Mouse (Mus musculus): ENCODE measurements around the gene Chtop. TPM values are rescaled to one million over a fixed set of nuclear protein-coding genes. Genes with fewer than 3 reads are reported as not detected.

The Chtop gene
- total RNA-seq (2014; fragmentation: Nextera tagmentation) (78.6 and 89.8 TPM in 2 replicates), total RNA-seq (2017) (133 and 135 TPM in 2 replicates), polyA plus RNA-seq (2012) (97.0 and 110 TPM in 2 replicates)

DNA sequence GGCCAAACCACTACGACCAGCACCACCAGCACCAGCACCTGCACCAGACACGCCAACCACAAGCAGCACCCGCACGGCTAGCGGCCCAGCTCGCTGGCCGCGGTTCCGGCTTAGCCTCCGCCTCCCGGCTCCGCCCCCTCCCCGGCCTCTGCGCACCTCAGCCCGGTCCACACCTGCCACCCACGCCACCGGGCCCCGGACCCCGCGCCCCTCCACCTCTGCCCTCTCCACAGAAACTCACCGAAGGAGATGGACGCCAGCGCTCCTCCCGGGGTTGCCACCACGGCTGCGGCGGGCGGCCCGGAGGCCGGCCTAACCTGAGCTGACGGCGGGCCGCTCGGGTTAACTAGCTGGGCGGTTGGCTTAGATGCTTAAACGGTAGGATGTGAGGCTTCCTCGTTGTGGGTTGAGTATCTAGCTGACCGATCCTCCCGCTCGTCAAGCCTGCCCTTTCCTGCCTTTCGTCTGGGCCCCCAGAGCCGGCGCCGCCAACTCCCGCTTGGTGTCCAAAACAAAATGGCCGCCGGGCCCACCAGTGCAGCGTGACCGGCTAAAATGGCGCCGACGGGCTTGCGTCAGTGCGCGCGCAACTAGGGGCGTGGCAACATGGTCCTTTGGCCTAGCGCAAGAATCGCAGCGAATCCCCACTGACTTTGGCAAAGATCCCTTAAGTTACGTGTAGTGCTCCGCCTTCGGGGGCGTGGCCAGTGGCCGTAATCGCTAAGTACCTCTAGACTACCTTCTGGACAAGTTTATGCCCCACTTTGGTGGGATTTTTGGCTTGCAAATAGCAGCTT lies at the start of gene Chtop:
Gene Chtop, minus strand, starts transcription at position 549 of the 797 bp plus-strand sequence.
- ATAC-seq (ENCODE audit: extremely low read depth, insufficient number of reproducible peaks, low FRiP score, poor library complexity, severe bottlenecking) (peak; percentile 94), DNase-seq (ENCODE audit: low spot score) (peak; percentile 88)
- Histone ChIP-seq H3K27me3 (ENCODE audit: insufficient read depth, low read length) (no peaks in the 10 kb centered on the region), H3K4me3 (ENCODE audit: low read depth, low read length) (peak within 1 kb of the TSS; percentile 90), H3K4me1 (ENCODE audit: insufficient read depth, low read depth, low read length) (peaks cover 37% of the 10 kb centered on the region), H3K36me3 (replicated peaks) (peaks cover 55% of the 10 kb centered on the region), H3K9me3 (replicated peaks) (no peaks in the 10 kb centered on the region)
- no peak for TF ChIP-seq TAL1 (conservative IDR thresholded peaks at IDR 0.05; ENCODE audit: low read depth, low read length)
- TF ChIP-seq CTCF (IDR thresholded peaks at IDR 0.05; ENCODE audit: low read depth, low read length): no peak
- no peak for TF ChIP-seq GATA2 (IDR thresholded peaks at IDR 0.05; ENCODE audit: borderline replicate concordance, low read depth, low read length)
- TF ChIP-seq POLR2AphosphoS5 (IDR thresholded peaks at IDR 0.05; ENCODE audit: insufficient replicate concordance, low read depth, low read length): no peak
- TF ChIP-seq GATA1 (IDR thresholded peaks at IDR 0.05; ENCODE audit: borderline replicate concordance, low read length): no peak

DNA sequence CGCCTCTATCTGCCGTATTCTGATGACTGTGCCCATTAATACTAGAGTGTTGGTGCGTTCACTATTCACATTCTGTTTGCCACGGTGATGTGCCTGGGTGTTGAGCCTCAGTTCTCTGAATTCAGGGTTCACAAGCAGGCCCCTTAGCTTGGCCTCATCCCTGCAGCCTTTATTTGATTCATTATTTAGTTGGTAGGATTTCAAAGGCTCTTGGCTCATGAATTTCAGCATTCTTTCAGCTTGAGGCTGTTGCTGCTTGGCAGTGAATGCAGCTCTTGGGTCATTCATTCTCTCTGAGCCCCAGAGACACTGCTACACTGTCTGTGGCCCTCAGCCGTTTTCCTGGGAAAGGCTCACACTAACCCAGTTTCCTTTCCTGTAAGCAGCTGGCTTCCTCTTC lies 46.7 kb upstream of the Chtop start:
- H3K4me3 ChIP-seq (ENCODE audit: low read depth, low read length): no peak overlapping the region
- peaks cover 8% of the 10 kb centered on the region; the same call in 1 of the 2 replicates for H3K27me3 ChIP-seq (ENCODE audit: insufficient read depth, low read length)
- DNase-seq (ENCODE audit: low spot score) (no peak), ATAC-seq (ENCODE audit: extremely low read depth, insufficient number of reproducible peaks, low FRiP score, poor library complexity, severe bottlenecking) (no peak)
- H3K36me3 ChIP-seq (replicated peaks): no peaks in the 10 kb centered on the region
- H3K4me1 ChIP-seq (ENCODE audit: insufficient read depth, low read depth, low read length): no peaks in the 10 kb centered on the region
- no peaks in the 10 kb centered on the region for H3K9me3 ChIP-seq (replicated peaks)
- TF ChIP-seq GATA1 (IDR thresholded peaks at IDR 0.05; ENCODE audit: borderline replicate concordance, low read length) (no peak), CTCF (IDR thresholded peaks at IDR 0.05; ENCODE audit: low read depth, low read length) (no peak), TAL1 (conservative IDR thresholded peaks at IDR 0.05; ENCODE audit: low read depth, low read length) (no peak), POLR2AphosphoS5 (IDR thresholded peaks at IDR 0.05; ENCODE audit: insufficient replicate concordance, low read depth, low read length) (no peak), GATA2 (IDR thresholded peaks at IDR 0.05; ENCODE audit: borderline replicate concordance, low read depth, low read length) (no peak)

DNA sequence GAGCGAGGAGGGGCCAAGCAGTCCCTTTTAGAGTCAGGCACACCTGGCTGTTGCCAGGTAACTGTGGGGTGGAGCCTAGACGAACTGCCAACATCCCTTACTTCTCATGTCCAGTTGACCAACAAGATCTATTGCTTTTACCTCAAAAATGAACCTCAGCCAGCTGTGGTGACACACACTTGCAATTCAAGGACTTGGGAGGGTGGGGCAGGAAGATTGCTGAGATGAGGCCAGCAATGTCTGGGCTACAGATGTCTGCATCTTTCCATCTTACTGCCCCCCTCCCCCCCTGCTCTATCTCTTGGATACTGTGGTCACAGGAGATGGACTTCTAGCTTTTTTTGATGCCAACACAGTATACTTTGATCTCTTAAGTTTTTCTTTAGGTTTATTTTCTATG lies 42.9 kb upstream of the Chtop start:
- Histone ChIP-seq H3K4me1 (ENCODE audit: insufficient read depth, low read depth, low read length) (no peaks in the 10 kb centered on the region), H3K4me3 (ENCODE audit: low read depth, low read length) (no peak overlapping the region), H3K36me3 (replicated peaks) (no peaks in the 10 kb centered on the region), H3K9me3 (replicated peaks) (no peaks in the 10 kb centered on the region), H3K27me3 (ENCODE audit: insufficient read depth, low read length) (peaks cover 7% of the 10 kb centered on the region; the same call in 1 of the 2 replicates)
- TF ChIP-seq POLR2AphosphoS5 (IDR thresholded peaks at IDR 0.05; ENCODE audit: insufficient replicate concordance, low read depth, low read length): no peak
- TF ChIP-seq GATA2 (IDR thresholded peaks at IDR 0.05; ENCODE audit: borderline replicate concordance, low read depth, low read length): no peak
- TF ChIP-seq TAL1 (conservative IDR thresholded peaks at IDR 0.05; ENCODE audit: low read depth, low read length): no peak
- no peak for TF ChIP-seq CTCF (IDR thresholded peaks at IDR 0.05; ENCODE audit: low read depth, low read length)
- TF ChIP-seq GATA1 (IDR thresholded peaks at IDR 0.05; ENCODE audit: borderline replicate concordance, low read length): no peak
- no peak for DNase-seq (ENCODE audit: low spot score)
- no peak for ATAC-seq (ENCODE audit: extremely low read depth, insufficient number of reproducible peaks, low FRiP score, poor library complexity, severe bottlenecking)

DNA sequence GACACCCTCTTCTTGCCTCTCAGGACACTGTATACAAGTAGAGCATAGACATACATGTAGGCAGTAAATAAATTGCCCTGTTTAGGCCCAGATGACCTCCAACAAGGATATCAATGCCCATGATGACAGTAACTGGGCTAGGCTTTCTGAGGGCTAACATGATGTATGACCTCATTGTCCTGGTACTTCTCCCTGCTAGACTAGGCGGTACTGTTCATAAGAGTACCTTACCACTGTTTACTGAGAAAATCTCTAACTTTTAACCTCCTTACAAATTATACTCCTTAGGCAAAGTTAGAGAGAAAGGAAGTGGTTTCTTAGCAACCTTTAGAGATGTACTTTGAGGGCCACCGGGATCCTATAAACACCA lies 41.1 kb upstream of the Chtop start:
- H3K4me3 ChIP-seq (ENCODE audit: low read depth, low read length): no peak overlapping the region
- DNase-seq (ENCODE audit: low spot score): no peak
- no peak for ATAC-seq (ENCODE audit: extremely low read depth, insufficient number of reproducible peaks, low FRiP score, poor library complexity, severe bottlenecking)
- H3K4me1 ChIP-seq (ENCODE audit: insufficient read depth, low read depth, low read length): no peaks in the 10 kb centered on the region
- no peaks in the 10 kb centered on the region for H3K36me3 ChIP-seq (replicated peaks)
- TF ChIP-seq GATA2 (IDR thresholded peaks at IDR 0.05; ENCODE audit: borderline replicate concordance, low read depth, low read length) (no peak), CTCF (IDR thresholded peaks at IDR 0.05; ENCODE audit: low read depth, low read length) (no peak), TAL1 (conservative IDR thresholded peaks at IDR 0.05; ENCODE audit: low read depth, low read length) (no peak), POLR2AphosphoS5 (IDR thresholded peaks at IDR 0.05; ENCODE audit: insufficient replicate concordance, low read depth, low read length) (no peak), GATA1 (IDR thresholded peaks at IDR 0.05; ENCODE audit: borderline replicate concordance, low read length) (no peak)
- no peaks in the 10 kb centered on the region for H3K9me3 ChIP-seq (replicated peaks)
- peaks cover 4% of the 10 kb centered on the region; the same call in 1 of the 2 replicates for H3K27me3 ChIP-seq (ENCODE audit: insufficient read depth, low read length)

DNA sequence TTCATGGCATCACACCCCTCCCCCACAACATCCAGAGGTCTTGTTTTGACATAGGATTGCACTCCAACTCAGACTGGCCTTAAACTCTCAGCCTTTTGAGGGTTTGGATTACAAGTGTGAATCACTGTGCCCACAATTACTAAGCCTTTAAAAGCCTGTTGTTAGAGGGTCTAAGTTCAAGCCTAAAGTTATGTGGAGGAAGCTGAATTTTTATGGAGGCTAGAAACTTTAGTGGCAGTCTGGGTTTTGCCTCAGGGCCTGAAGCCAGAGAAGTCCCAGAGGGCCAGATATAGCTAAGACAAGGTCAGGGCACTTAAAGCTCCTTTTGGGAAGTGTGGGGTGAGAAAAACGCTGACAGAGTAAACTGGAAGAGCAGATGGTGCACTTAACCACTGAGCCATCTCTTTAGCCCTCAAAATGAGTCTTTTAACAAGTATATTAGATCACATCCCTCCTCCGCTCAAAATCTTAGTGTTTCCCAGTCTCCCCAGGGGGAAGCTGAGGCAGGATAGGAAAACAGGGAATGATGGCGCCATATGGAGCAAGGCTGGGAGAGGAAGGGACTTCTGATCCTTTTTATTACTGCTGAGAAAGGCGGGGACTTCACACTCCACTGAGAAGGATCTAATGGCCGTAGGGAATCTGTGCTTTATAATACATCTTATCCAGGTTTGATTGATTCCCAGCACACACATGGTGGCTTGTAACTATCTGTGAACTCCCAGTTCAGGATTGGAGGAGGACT lies 40.5 kb upstream of the Chtop start:
- Histone ChIP-seq H3K4me3 (ENCODE audit: low read depth, low read length) (no peak overlapping the region), H3K36me3 (replicated peaks) (no peaks in the 10 kb centered on the region), H3K9me3 (replicated peaks) (no peaks in the 10 kb centered on the region), H3K4me1 (ENCODE audit: insufficient read depth, low read depth, low read length) (no peaks in the 10 kb centered on the region), H3K27me3 (ENCODE audit: insufficient read depth, low read length) (peaks cover 4% of the 10 kb centered on the region; the same call in 1 of the 2 replicates)
- ATAC-seq (ENCODE audit: extremely low read depth, insufficient number of reproducible peaks, low FRiP score, poor library complexity, severe bottlenecking) (no peak), DNase-seq (ENCODE audit: low spot score) (no peak)
- no peak for TF ChIP-seq GATA2 (IDR thresholded peaks at IDR 0.05; ENCODE audit: borderline replicate concordance, low read depth, low read length)
- no peak for TF ChIP-seq CTCF (IDR thresholded peaks at IDR 0.05; ENCODE audit: low read depth, low read length)

DNA sequence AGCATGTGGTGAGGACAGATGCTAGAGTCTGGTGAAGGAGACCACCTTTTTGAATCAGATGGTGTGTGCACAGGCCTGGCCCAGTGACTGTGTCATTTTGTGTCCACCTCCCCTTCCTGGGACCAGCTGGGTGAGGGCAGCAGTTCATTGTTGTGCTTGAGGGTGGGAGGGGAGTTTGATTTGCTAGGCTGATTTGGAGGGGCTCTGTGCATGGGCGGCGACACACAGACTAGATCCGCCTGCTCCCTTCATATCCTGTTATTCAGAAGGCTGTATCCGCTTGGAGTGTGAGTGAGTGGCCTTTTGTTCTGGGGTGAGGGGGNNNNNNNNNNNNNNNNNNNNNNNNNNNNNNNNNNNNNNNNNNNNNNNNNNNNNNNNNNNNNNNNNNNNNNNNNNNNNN lies 31.6 kb upstream of the Chtop start:
- TF ChIP-seq GATA2 (IDR thresholded peaks at IDR 0.05; ENCODE audit: borderline replicate concordance, low read depth, low read length) (no peak), POLR2AphosphoS5 (IDR thresholded peaks at IDR 0.05; ENCODE audit: insufficient replicate concordance, low read depth, low read length) (no peak), GATA1 (IDR thresholded peaks at IDR 0.05; ENCODE audit: borderline replicate concordance, low read length) (no peak), TAL1 (conservative IDR thresholded peaks at IDR 0.05; ENCODE audit: low read depth, low read length) (no peak), CTCF (IDR thresholded peaks at IDR 0.05; ENCODE audit: low read depth, low read length) (no peak)

More for the DNA sequence above, 31.6 kb upstream of the Chtop start:
- H3K36me3 ChIP-seq (replicated peaks): no peaks in the 10 kb centered on the region
- ATAC-seq (ENCODE audit: extremely low read depth, insufficient number of reproducible peaks, low FRiP score, poor library complexity, severe bottlenecking): no peak
- H3K27me3 ChIP-seq (ENCODE audit: insufficient read depth, low read length): peaks cover 38% of the 10 kb centered on the region
- DNase-seq (ENCODE audit: low spot score): no peak
- H3K4me1 ChIP-seq (ENCODE audit: insufficient read depth, low read depth, low read length): no peaks in the 10 kb centered on the region
- no peak overlapping the region for H3K4me3 ChIP-seq (ENCODE audit: low read depth, low read length)
- H3K9me3 ChIP-seq (replicated peaks): no peaks in the 10 kb centered on the region

Measured in G1E (cell line).